ENCODE assay signal across 17 mouse cellular contexts in genomic region chr19:29199117-29199823, GRCm38 (mm10). TPM values are rescaled to one million over a fixed set of nuclear protein-coding genes. Genes with fewer than 3 reads are reported as not detected.
DNase-seq lines count a peak whose midpoint lies in the region; ATAC-seq and TF ChIP-seq lines count a peak whose summit lies in the region.
"Had no signal": no experiment of that assay in that cellular context is flagged by ENCODE, and none has a peak within 500 bp of the region (broad histone marks: within the 10 kb centered on the region; RNA-seq: fewer than 3 reads in every experiment).

No protein-coding gene starts in this region.

- peaks cover 16 to 22% of the 10 kb centered on the region in 2 experiments for H3K4me1 ChIP-seq in liver, embryonic 14.5 days (replicated peaks; ENCODE audit: control insufficient read depth in 2 of 2, insufficient read depth in 2 of 2, low read length in 1 of 2)
- H3K4me1 ChIP-seq in liver, postnatal 0 days (ENCODE audit: insufficient read depth) = peaks cover 17% of the 10 kb centered on the region; the same call in 1 of the 2 replicates
- peaks cover 3% of the 10 kb centered on the region; the same call in 1 of the 2 replicates for H3K4me1 ChIP-seq in intestine, embryonic 16.5 days (ENCODE audit: control insufficient read depth, insufficient read depth, low read length)
- H3K4me1 ChIP-seq in stomach, postnatal 0 days (replicated peaks; ENCODE audit: control insufficient read depth, insufficient read depth) = no peaks in the 10 kb centered on the region
- H3K4me1 ChIP-seq: forebrain, embryonic 12.5 days; hindbrain, embryonic 15.5 days had no signal

- TF ChIP-seq CTCF in liver, embryonic 14.5 days (IDR thresholded peaks at IDR 0.05; ENCODE audit: low read depth) = no peak
- TF ChIP-seq CTCF in liver, postnatal 0 days (IDR thresholded peaks at IDR 0.05; ENCODE audit: low read depth) = no peak
- no peak for TF ChIP-seq CTCF in stomach, postnatal 0 days (IDR thresholded peaks at IDR 0.05; ENCODE audit: low read depth)

- DNase-seq in liver, embryonic 14.5 days (ENCODE audit: low read depth in 3 of 3, low spot score in 3 of 3) = no peak
- no peak for DNase-seq in liver, postnatal 0 days
- no peak for DNase-seq in stomach, postnatal 0 days (ENCODE audit: low spot score)
- no peak for DNase-seq in heart, adult 8-10 months (ENCODE audit: low spot score)
- DNase-seq in frontal cortex, postnatal 14 days (ENCODE audit: low spot score in 2 of 2) = no peak
- DNase-seq: adrenal gland, postnatal 10 days; cerebellum, adult 11 months; cerebellum, adult 8-10 months; cerebellum, postnatal 14 days; gastrocnemius, postnatal 14 days; heart, adult 2 months had no signal

- H3K36me3 ChIP-seq in liver, embryonic 14.5 days (replicated peaks; ENCODE audit: control insufficient read depth, insufficient read depth, low read depth) = no peaks in the 10 kb centered on the region
- no peaks in the 10 kb centered on the region for H3K36me3 ChIP-seq in liver, postnatal 0 days (replicated peaks; ENCODE audit: insufficient read depth, low read length)
- no peaks in the 10 kb centered on the region for H3K36me3 ChIP-seq in intestine, embryonic 16.5 days (ENCODE audit: control insufficient read depth, insufficient read depth, low read length)
- H3K36me3 ChIP-seq in stomach, postnatal 0 days (ENCODE audit: control insufficient read depth, insufficient read depth, low read length) = no peaks in the 10 kb centered on the region
- H3K36me3 ChIP-seq: embryonic facial prominence, embryonic 13.5 days; forebrain, embryonic 12.5 days; heart, embryonic 12.5 days; hindbrain, embryonic 15.5 days had no signal

- TF ChIP-seq EP300 in liver, embryonic 14.5 days (IDR thresholded peaks at IDR 0.05; ENCODE audit: low read depth) = no peak
- no peak for TF ChIP-seq EP300 in liver, postnatal 0 days (IDR thresholded peaks at IDR 0.05; ENCODE audit: low read depth)
- TF ChIP-seq EP300 in stomach, postnatal 0 days (optimal IDR thresholded peaks at IDR 0.05) = no peak

- no peak overlapping the region for H3K27ac ChIP-seq in liver, embryonic 14.5 days
- H3K27ac ChIP-seq in liver, postnatal 0 days (ENCODE audit: low read depth) = no peak overlapping the region
- peak overlapping the region; percentile 77 for H3K27ac ChIP-seq in intestine, embryonic 16.5 days (ENCODE audit: low read length)
- H3K27ac ChIP-seq in stomach, postnatal 0 days (replicated peaks) = no peak overlapping the region
- H3K27ac ChIP-seq: embryonic facial prominence, embryonic 13.5 days; forebrain, embryonic 12.5 days; heart, adult 2 months; hindbrain, embryonic 15.5 days had no signal

- no peak overlapping the region for H3K4me2 ChIP-seq in liver, embryonic 14.5 days (ENCODE audit: low read depth)
- H3K4me2 ChIP-seq in liver, postnatal 0 days (ENCODE audit: low read depth, low read length) = no peak overlapping the region
- H3K4me2 ChIP-seq in intestine, embryonic 16.5 days (ENCODE audit: low read depth, low read length) = no peak overlapping the region
- no peak overlapping the region for H3K4me2 ChIP-seq in stomach, postnatal 0 days (replicated peaks; ENCODE audit: low read depth)
- H3K4me2 ChIP-seq: embryonic facial prominence, embryonic 13.5 days; forebrain, embryonic 12.5 days; heart, embryonic 12.5 days; hindbrain, embryonic 15.5 days had no signal

- H3K9me3 ChIP-seq in liver, embryonic 14.5 days (ENCODE audit: control insufficient read depth, low read length) = no peaks in the 10 kb centered on the region
- H3K9me3 ChIP-seq in liver, postnatal 0 days (ENCODE audit: low read length) = peaks cover 5% of the 10 kb centered on the region; the same call in 1 of the 2 replicates
- H3K9me3 ChIP-seq in intestine, embryonic 16.5 days (ENCODE audit: control insufficient read depth, low read length) = no peaks in the 10 kb centered on the region; the same call in 1 of the 2 replicates
- no peaks in the 10 kb centered on the region for H3K9me3 ChIP-seq in stomach, postnatal 0 days (ENCODE audit: control insufficient read depth, low read length)
- H3K9me3 ChIP-seq: embryonic facial prominence, embryonic 13.5 days; forebrain, embryonic 12.5 days; hindbrain, embryonic 15.5 days had no signal

- H3K27me3 ChIP-seq in liver, embryonic 14.5 days (ENCODE audit: control insufficient read depth, insufficient read depth, low read length) = no peaks in the 10 kb centered on the region
- H3K27me3 ChIP-seq in liver, postnatal 0 days (ENCODE audit: insufficient read depth, low read length) = no peaks in the 10 kb centered on the region
- H3K27me3 ChIP-seq in intestine, embryonic 16.5 days (replicated peaks; ENCODE audit: control insufficient read depth, insufficient read depth, low read length) = no peaks in the 10 kb centered on the region
- H3K27me3 ChIP-seq in stomach, postnatal 0 days (ENCODE audit: control insufficient read depth, insufficient read depth, low read length) = no peaks in the 10 kb centered on the region
- H3K27me3 ChIP-seq: embryonic facial prominence, embryonic 13.5 days; forebrain, embryonic 12.5 days; heart, embryonic 12.5 days; hindbrain, embryonic 15.5 days had no signal

- no peak overlapping the region for H3K4me3 ChIP-seq in liver, embryonic 14.5 days (ENCODE audit: insufficient read depth in 1 of 2, low read depth in 2 of 2, low read length in 2 of 2)
- H3K4me3 ChIP-seq in liver, postnatal 0 days (ENCODE audit: low read depth, low read length) = no peak overlapping the region
- no peak overlapping the region for H3K4me3 ChIP-seq in intestine, embryonic 16.5 days (ENCODE audit: low read length)
- H3K4me3 ChIP-seq in stomach, postnatal 0 days (ENCODE audit: low read depth, low read length) = no peak overlapping the region
- H3K4me3 ChIP-seq: embryonic facial prominence, embryonic 13.5 days; forebrain, embryonic 12.5 days; heart, adult 2 months; heart, embryonic 12.5 days; hindbrain, embryonic 15.5 days had no signal

- ATAC-seq in liver, embryonic 14.5 days (ENCODE audit: insufficient read depth) = peak; percentile 27; the same call in 1 of the 2 replicates
- ATAC-seq in liver, postnatal 0 days = no peak
- peak; percentile 83 for ATAC-seq in intestine, embryonic 16.5 days
- peak; percentile 45; the same call in 1 of the 2 replicates for ATAC-seq in stomach, postnatal 0 days (ENCODE audit: low FRiP score, low TSS enrichment)
- ATAC-seq: forebrain, embryonic 16.5 days had no signal

- WGBS in liver, embryonic 14.5 days (ENCODE audit: insufficient replicate concordance) = 29% methylated on average over 7 of the region's 7 CpGs
- WGBS in liver, postnatal 0 days (ENCODE audit: insufficient replicate concordance) = 39% methylated on average over 7 of the region's 7 CpGs
- 54% methylated on average over 7 of the region's 7 CpGs for WGBS in intestine, embryonic 16.5 days
- WGBS in stomach, postnatal 0 days = 54% methylated on average over 7 of the region's 7 CpGs

- H3K9ac ChIP-seq in liver, embryonic 14.5 days (replicated peaks) = no peak overlapping the region
- H3K9ac ChIP-seq in liver, postnatal 0 days (replicated peaks) = no peak overlapping the region
- H3K9ac ChIP-seq in intestine, embryonic 16.5 days (ENCODE audit: low read depth, low read length) = no peak overlapping the region
- no peak overlapping the region for H3K9ac ChIP-seq in stomach, postnatal 0 days (ENCODE audit: low read length)
- H3K9ac ChIP-seq: embryonic facial prominence, embryonic 13.5 days; forebrain, embryonic 12.5 days; heart, embryonic 12.5 days; hindbrain, embryonic 15.5 days had no signal

RNA-seq across cellular contexts. Expression of gene Jak2, which starts 52.4 kb away (rescaled TPM):
- 8.6 and 13.9 TPM in 2 replicates for polyA plus RNA-seq in liver, embryonic 14.5 days (2012; rRNA removed)
- 16.0 and 19.4 TPM in 2 replicates for polyA plus RNA-seq in liver, embryonic 14.5 days (2014; fragmentation: Nextera tagmentation; extraction: Ambion mirVana)
- 5.6 and 6.0 TPM in 2 replicates for polyA plus RNA-seq in liver, postnatal 0 days (2015; fragmentation: Nextera tagmentation; extraction: Ambion mirVana)
- polyA plus RNA-seq in intestine, embryonic 16.5 days (2015; fragmentation: Nextera tagmentation; extraction: Ambion mirVana) = 3.0 and 3.7 TPM in 2 replicates
- polyA plus RNA-seq in stomach, postnatal 0 days (2015; fragmentation: Nextera tagmentation; extraction: Ambion mirVana) = 6.8 and 7.1 TPM in 2 replicates
- 10 to 100 TPM; 16.0 to 18.0 (median 16.9) TPM for total RNA-seq in heart, adult 8-10 months (2022)
